Mouse (Mus musculus): ENCODE measurements around the gene Pan3. TPM values are rescaled to one million over a fixed set of nuclear protein-coding genes. Genes with fewer than 3 reads are reported as not detected.

The Pan3 gene
- total RNA-seq, 1 experiment, result 57.3 TPM

GRCm38 (mm10) chr5:147579691-147580090 lies 149.7 kb downstream of the Pan3 start:
- Histone ChIP-seq H3K27ac (ENCODE audit: insufficient read depth, low read depth, low read length, poor library complexity, severe bottlenecking) (no peak overlapping the region), H3K4me3 (ENCODE audit: insufficient read depth in 1 of 2, low read depth in 1 of 2, low read length in 2 of 2, poor library complexity in 1 of 2, severe bottlenecking in 1 of 2) (no peak overlapping the region), H3K4me1 (ENCODE audit: control insufficient read depth in 2 of 2, insufficient read depth in 2 of 2, low read length in 2 of 2, poor library complexity in 1 of 2) (peaks cover 0 to 6% of the 10 kb centered on the region in 2 experiments; a peak in 1 of 4 replicates), H3K36me3 (ENCODE audit: control insufficient read depth, insufficient read depth, low read length, poor library complexity, severe bottlenecking) (no peaks in the 10 kb centered on the region), H3K9ac (ENCODE audit: insufficient read depth, low read depth, low read length, poor library complexity, severe bottlenecking) (no peak overlapping the region), H3K9me3 (ENCODE audit: control insufficient read depth, insufficient read depth, low read depth, low read length) (no peaks in the 10 kb centered on the region)
- in situ Hi-C loops (cut with MboI; ENCODE audit: low sequenced_read_pairs in 2 of 2, unreplicated experiment in 2 of 2), result no loop called here
- DNase-seq (ENCODE audit: low read depth, low spot score), result no peak
- TF ChIP-seq HCFC1 (IDR thresholded peaks at IDR 0.05; ENCODE audit: borderline replicate concordance, insufficient read depth, low read length) (no peak), CHD2 (IDR thresholded peaks at IDR 0.05; ENCODE audit: low read depth, low read length) (no peak), ZNF384 (IDR thresholded peaks at IDR 0.05; ENCODE audit: low read depth, low read length) (no peak), MAFK (IDR thresholded peaks at IDR 0.05; ENCODE audit: insufficient read depth, low read depth, low read length) (no peak), ZC3H11A (IDR thresholded peaks at IDR 0.05; ENCODE audit: borderline replicate concordance, low read depth, low read length) (no peak)

GRCm38 (mm10) chr5:147580181-147580580 lies 150.2 kb downstream of the Pan3 start:
- Histone ChIP-seq H3K9ac (ENCODE audit: insufficient read depth, low read depth, low read length, poor library complexity, severe bottlenecking) (no peak overlapping the region), H3K36me3 (ENCODE audit: control insufficient read depth, insufficient read depth, low read length, poor library complexity, severe bottlenecking) (no peaks in the 10 kb centered on the region), H3K27ac (ENCODE audit: insufficient read depth, low read depth, low read length, poor library complexity, severe bottlenecking) (no peak overlapping the region), H3K4me1 (ENCODE audit: control insufficient read depth in 2 of 2, insufficient read depth in 2 of 2, low read length in 2 of 2, poor library complexity in 1 of 2) (peaks cover 0 to 6% of the 10 kb centered on the region in 2 experiments; a peak in 1 of 4 replicates), H3K9me3 (ENCODE audit: control insufficient read depth, insufficient read depth, low read depth, low read length) (no peaks in the 10 kb centered on the region), H3K4me3 (ENCODE audit: insufficient read depth in 1 of 2, low read depth in 1 of 2, low read length in 2 of 2, poor library complexity in 1 of 2, severe bottlenecking in 1 of 2) (no peak overlapping the region)
- DNase-seq (ENCODE audit: low read depth, low spot score), result no peak
- in situ Hi-C loops (cut with MboI; ENCODE audit: low sequenced_read_pairs in 2 of 2, unreplicated experiment in 2 of 2), result no loop called here
- TF ChIP-seq MAFK (IDR thresholded peaks at IDR 0.05; ENCODE audit: insufficient read depth, low read depth, low read length) (no peak), HCFC1 (IDR thresholded peaks at IDR 0.05; ENCODE audit: borderline replicate concordance, insufficient read depth, low read length) (no peak), ZNF384 (IDR thresholded peaks at IDR 0.05; ENCODE audit: low read depth, low read length) (no peak), ZC3H11A (IDR thresholded peaks at IDR 0.05; ENCODE audit: borderline replicate concordance, low read depth, low read length) (no peak), CHD2 (IDR thresholded peaks at IDR 0.05; ENCODE audit: low read depth, low read length) (no peak)

DNA sequence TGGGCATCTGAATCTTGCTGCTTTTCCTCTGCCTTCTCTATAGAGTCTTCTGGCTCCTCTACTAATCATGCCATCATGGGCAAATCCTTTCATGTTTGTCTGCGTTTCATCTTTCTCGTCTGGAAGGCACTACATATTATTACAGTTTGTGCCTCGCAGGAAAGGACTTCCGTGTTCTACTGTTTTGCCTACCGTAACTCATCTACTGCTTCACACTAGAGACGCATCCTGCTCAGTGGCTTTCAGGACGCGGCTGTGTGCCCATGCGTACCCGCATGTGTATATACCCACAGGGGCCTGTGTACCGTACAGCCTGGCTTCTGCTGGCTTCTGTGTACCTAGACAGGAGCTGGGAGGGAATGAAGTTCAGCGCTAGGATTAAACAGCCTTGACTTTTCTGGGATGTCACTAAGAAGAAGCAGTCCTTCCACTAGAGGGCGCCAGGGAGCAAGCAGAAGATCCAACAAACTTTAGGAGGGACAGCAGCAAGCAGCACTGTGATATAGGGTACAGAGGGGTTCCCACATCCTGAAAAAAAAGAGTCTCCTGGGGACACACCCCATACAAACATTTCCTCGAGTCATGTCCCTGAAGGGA lies 153.8 kb downstream of the Pan3 start:
- no peaks in the 10 kb centered on the region for H3K9me3 ChIP-seq (ENCODE audit: control insufficient read depth, insufficient read depth, low read depth, low read length)
- DNase-seq (ENCODE audit: low read depth, low spot score), result peak; percentile 67
- no peaks in the 10 kb centered on the region for H3K36me3 ChIP-seq (ENCODE audit: control insufficient read depth, insufficient read depth, low read length, poor library complexity, severe bottlenecking)
- in situ Hi-C loops (cut with MboI; ENCODE audit: low sequenced_read_pairs in 2 of 2, unreplicated experiment in 2 of 2), result no loop called here
- no peak overlapping the region for H3K9ac ChIP-seq (ENCODE audit: insufficient read depth, low read depth, low read length, poor library complexity, severe bottlenecking)
- no peak overlapping the region for H3K4me3 ChIP-seq (ENCODE audit: insufficient read depth in 1 of 2, low read depth in 1 of 2, low read length in 2 of 2, poor library complexity in 1 of 2, severe bottlenecking in 1 of 2)
- no peak for TF ChIP-seq ZNF384 (IDR thresholded peaks at IDR 0.05; ENCODE audit: low read depth, low read length)
- no peak for TF ChIP-seq CHD2 (IDR thresholded peaks at IDR 0.05; ENCODE audit: low read depth, low read length)
- TF ChIP-seq MAFK (IDR thresholded peaks at IDR 0.05; ENCODE audit: insufficient read depth, low read depth, low read length), result no peak
- no peak for TF ChIP-seq HCFC1 (IDR thresholded peaks at IDR 0.05; ENCODE audit: borderline replicate concordance, insufficient read depth, low read length)
- TF ChIP-seq ZC3H11A (IDR thresholded peaks at IDR 0.05; ENCODE audit: borderline replicate concordance, low read depth, low read length), result peak; percentile 39; the same call in 1 of the 2 replicates
- H3K4me1 ChIP-seq (ENCODE audit: control insufficient read depth in 2 of 2, insufficient read depth in 2 of 2, low read length in 2 of 2, poor library complexity in 1 of 2), result peaks cover 0 to 2% of the 10 kb centered on the region in 2 experiments; a peak in 1 of 4 replicates
- H3K27ac ChIP-seq (ENCODE audit: insufficient read depth, low read depth, low read length, poor library complexity, severe bottlenecking), result no peak overlapping the region

- in situ Hi-C loops (cut with MboI; ENCODE audit: low sequenced_read_pairs in 2 of 2, unreplicated experiment in 2 of 2), result no loop called here
- no peaks in the 10 kb centered on the region for H3K36me3 ChIP-seq (ENCODE audit: control insufficient read depth, insufficient read depth, low read length, poor library complexity, severe bottlenecking)
- H3K4me3 ChIP-seq (ENCODE audit: insufficient read depth in 1 of 2, low read depth in 1 of 2, low read length in 2 of 2, poor library complexity in 1 of 2, severe bottlenecking in 1 of 2), result no peak overlapping the region
- no peak overlapping the region for H3K27ac ChIP-seq (ENCODE audit: insufficient read depth, low read depth, low read length, poor library complexity, severe bottlenecking)
- TF ChIP-seq ZC3H11A (IDR thresholded peaks at IDR 0.05; ENCODE audit: borderline replicate concordance, low read depth, low read length), result no peak
- TF ChIP-seq HCFC1 (IDR thresholded peaks at IDR 0.05; ENCODE audit: borderline replicate concordance, insufficient read depth, low read length), result no peak
- TF ChIP-seq MAFK (IDR thresholded peaks at IDR 0.05; ENCODE audit: insufficient read depth, low read depth, low read length), result no peak
- no peak for TF ChIP-seq ZNF384 (IDR thresholded peaks at IDR 0.05; ENCODE audit: low read depth, low read length)
- TF ChIP-seq CHD2 (IDR thresholded peaks at IDR 0.05; ENCODE audit: low read depth, low read length), result no peak
- no peak overlapping the region for H3K9ac ChIP-seq (ENCODE audit: insufficient read depth, low read depth, low read length, poor library complexity, severe bottlenecking)
- no peak for DNase-seq (ENCODE audit: low read depth, low spot score)
- H3K4me1 ChIP-seq (ENCODE audit: control insufficient read depth in 2 of 2, insufficient read depth in 2 of 2, low read length in 2 of 2, poor library complexity in 1 of 2), result peaks cover 0 to 2% of the 10 kb centered on the region in 2 experiments; a peak in 2 of 4 replicates
- no peaks in the 10 kb centered on the region for H3K9me3 ChIP-seq (ENCODE audit: control insufficient read depth, insufficient read depth, low read depth, low read length)
Measured at GRCm38 (mm10) chr5:147584648-147585047, 154.7 kb downstream of the Pan3 start.
